Mouse (Mus musculus) v-Abl transformed pro-B cells (cell line): ENCODE results near the gene Ren1.
"Not testable (repeated sequence)": the region's sequence is repeated elsewhere in the genome, so short reads cannot be mapped to it uniquely, and the experiment has no call there.

Experiments
- in situ Hi-C, 2 experiments: fragments of 400-800 bp; cut with MboI; formaldehyde crosslinking; loops; one replicate each; pipeline ENCODE4 v1.15.1; 2025; ENCODE audit not compliant: unreplicated experiment in 2 of 2

Gene Ren1

GRCm38 (mm10) chr1:133332656-133333430, 17.5 kb upstream of the Ren1 start:
- in situ Hi-C loops: no loop called here

- in situ Hi-C loops: no loop called here
Measured at GRCm38 (mm10) chr1:133333937-133334336, 16.4 kb upstream of the Ren1 start.

- in situ Hi-C loops: not testable (repeated sequence)
Measured at GRCm38 (mm10) chr1:133340403-133340802, 9.9 kb upstream of the Ren1 start.

DNA sequence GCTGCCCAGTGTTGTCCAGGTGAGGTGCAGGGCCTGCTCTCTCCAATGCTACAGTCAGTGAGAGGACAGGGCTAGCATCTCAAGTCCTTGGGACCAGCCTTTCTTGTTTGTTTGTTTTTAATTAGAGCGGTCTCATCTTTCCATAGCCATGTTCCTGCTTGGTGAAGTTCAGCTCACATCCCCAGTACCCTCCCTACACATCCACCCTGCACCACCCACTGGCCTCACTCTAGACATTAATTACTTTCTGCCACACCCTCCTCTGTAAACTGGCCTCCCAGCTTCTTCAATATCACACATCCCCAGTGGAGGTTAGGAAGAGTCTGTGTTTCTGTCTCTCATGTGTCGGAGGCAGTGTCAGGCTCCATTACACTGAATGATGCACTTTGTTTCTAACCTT, 6.0 kb upstream of the Ren1 start:
- in situ Hi-C loops: no loop called here

DNA sequence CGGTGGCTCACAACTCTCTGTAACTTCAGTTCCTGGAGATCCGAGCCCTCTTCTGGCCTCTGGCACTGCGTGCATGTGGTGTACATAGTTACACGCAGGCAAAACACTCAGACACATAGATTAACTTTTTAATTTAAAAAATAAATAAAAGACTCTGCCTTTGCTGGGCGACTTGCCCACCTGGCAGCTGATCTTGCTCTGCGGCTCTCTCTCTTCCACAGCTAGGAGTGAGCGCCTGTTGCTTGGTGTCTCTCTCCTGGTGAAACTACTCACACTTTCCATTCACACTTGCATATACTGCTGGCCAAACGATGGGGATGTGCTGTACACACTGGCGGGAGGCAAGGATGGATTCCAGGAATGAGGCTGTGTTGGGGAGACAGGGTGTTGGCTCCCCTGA, 3.8 kb upstream of the Ren1 start:
- in situ Hi-C loops: no loop called here

DNA sequence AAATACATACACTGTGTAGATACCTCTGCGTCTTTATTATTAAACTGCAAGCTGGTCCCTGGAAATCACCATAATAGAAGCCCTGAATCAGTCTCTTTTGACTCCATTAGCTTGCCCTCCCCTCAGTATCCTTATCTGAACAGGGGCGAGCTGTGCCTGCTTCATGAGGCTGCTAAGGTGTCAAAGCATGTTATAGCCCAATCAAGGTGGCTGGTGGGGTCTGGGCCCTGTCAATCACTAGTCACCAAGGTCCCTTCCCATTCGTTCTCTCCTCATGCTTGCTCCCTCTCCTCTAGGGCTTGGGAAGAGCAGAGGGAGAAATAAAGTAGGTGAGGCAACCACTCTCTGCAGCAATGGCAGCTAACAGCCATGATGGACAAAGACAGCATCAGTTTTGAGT, 3.1 kb upstream of the Ren1 start:
- in situ Hi-C loops: no loop called here

DNA sequence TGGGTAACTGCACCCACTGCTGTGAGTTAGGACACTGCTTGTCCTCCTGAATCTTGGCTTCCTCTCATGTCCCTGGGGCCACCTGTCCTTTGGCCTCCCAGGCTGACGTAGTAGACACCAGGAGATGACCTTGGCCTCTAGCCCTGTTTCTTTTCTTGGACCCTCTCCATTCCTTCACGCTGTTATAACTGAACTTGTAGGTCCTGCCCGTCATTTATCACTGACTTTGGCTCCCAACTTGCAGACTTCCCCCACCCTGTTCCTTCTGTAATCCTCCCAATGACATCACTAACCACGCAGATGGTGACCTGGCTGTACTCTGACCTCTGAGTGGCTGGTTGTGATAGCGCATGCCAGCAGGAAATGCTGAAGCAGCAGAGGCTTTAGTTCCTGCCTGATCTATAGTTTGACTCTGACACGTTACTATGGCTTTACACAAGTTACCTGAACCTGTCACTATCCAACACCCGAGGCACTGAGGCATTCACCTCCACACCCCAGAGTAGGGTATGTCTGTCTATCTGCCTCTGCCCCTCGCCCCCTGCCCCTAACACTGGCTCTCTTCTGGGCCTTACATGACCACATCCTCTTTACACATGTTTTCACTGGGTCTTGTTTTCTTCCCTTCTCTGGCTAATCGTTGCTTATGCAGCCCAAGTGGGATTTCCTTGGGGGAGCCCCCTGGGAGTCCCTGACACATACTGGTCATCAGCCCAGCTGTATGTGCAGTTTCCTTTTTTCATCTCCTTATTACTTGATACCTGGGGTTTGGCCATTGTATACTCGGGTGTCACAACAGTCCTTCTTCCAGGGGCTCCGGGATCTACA, 2.4 kb upstream of the Ren1 start:
- in situ Hi-C loops: no loop called here

GRCm38 (mm10) chr1:133351762-133352161, 1.5 kb downstream of the Ren1 start:
- in situ Hi-C loops: loop anchor here (5.0 to 10.0 kb wide), 2 partner anchors 34 to 317 kb away; partner anchors contain the start of gene Mdm4 (in 2 of the 2)

GRCm38 (mm10) chr1:133353371-133353809, 3.1 kb downstream of the Ren1 start:
- in situ Hi-C loops: loop anchor here (5.0 to 10.0 kb wide), 2 partner anchors 36 to 319 kb away; partner anchors contain the start of gene Mdm4 (in 2 of the 2)

GRCm38 (mm10) chr1:133355469-133355868, 5.2 kb downstream of the Ren1 start:
- in situ Hi-C loops: loop anchor here (10.0 kb wide), 1 partner anchor 321 kb away; the partner anchor contains the start of gene Mdm4 (in 2 of the 2)

- in situ Hi-C loops: loop anchor here (10.0 kb wide), 1 partner anchor 321 kb away; the partner anchor contains the start of gene Mdm4 (in 2 of the 2)
Measured at GRCm38 (mm10) chr1:133355912-133356311, 5.6 kb downstream of the Ren1 start.

DNA sequence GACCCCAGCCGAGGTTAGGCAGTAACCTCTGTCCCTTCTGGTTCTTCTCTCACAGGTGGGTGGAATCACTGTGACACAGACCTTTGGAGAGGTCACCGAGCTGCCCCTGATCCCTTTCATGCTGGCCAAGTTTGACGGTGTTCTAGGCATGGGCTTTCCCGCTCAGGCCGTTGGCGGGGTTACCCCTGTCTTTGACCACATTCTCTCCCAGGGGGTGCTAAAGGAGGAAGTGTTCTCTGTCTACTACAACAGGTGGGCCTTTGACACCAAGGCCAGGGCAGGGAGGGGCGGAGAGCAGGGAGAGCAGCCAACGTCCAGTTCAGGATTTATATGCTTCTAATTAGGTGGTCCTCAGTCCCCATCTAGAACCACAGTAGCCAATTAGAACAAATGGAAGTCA, 6.0 kb downstream of the Ren1 start:
- in situ Hi-C loops: loop anchor here (10.0 kb wide), 1 partner anchor 322 kb away; the partner anchor contains the start of gene Mdm4 (in 2 of the 2)

DNA sequence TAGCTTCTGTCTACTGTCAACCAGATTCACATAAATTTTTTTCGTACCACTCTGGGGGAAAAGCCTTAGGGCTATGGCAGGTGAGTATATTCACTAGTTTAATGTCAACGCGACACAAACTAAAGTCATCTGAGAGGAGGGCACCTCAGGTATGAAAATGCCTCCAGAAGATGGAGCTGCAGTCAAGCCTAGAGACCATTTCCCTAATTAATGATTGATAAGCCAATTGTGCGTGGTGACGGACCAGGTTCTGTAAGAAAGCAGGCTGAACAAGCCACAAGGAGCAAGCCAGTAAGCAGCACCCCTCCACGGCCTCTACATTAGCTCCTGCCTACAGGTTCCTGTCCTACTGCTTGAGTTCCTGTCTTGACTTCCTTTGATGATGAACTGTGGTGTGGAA, 10.7 kb downstream of the Ren1 start:
- in situ Hi-C loops: no loop called here

- in situ Hi-C loops: no loop called here
Measured at GRCm38 (mm10) chr1:133362103-133362502, 11.8 kb downstream of the Ren1 start.

DNA sequence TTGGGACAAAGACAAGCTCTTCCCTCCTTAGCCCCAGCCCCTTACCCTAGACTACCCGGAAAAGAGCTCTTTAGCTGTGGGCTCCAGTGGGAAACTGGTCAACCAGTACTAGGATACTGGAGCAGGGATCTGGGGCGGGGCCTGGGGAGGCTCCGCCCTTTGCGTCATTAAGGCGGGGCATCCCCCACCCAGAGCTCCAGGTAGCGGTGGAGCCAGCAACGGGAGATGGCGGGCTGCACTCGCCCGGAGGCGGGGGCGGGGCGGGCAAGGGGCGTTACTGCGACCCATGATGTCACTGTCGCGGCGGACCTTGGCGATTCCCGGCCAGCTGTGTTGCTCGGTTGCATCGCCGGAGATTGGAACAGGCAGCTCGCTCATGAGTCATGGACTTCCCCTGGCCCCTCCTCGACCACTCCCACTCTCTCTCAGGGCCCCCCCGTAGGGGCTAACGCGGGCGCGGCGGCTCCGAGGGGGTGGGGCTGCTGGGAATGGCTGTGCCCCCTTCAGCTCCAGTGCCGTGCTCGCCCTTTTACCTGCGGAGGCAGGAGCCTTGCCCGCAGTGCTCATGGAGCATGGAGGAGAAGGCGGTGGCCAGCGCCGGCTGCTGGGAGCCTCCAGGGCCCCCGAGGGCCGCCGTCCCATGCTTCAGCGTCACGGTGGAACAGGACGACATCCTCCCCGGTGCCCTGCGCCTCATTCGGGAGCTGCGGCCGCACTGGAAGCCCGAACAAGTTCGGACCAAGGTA, 13.1 kb downstream of the Ren1 start, which contains the start of gene Etnk2:
Gene Etnk2 (plus strand): TSS at position 297 of the 746 bp plus-strand sequence.
- in situ Hi-C loops: no loop called here

DNA sequence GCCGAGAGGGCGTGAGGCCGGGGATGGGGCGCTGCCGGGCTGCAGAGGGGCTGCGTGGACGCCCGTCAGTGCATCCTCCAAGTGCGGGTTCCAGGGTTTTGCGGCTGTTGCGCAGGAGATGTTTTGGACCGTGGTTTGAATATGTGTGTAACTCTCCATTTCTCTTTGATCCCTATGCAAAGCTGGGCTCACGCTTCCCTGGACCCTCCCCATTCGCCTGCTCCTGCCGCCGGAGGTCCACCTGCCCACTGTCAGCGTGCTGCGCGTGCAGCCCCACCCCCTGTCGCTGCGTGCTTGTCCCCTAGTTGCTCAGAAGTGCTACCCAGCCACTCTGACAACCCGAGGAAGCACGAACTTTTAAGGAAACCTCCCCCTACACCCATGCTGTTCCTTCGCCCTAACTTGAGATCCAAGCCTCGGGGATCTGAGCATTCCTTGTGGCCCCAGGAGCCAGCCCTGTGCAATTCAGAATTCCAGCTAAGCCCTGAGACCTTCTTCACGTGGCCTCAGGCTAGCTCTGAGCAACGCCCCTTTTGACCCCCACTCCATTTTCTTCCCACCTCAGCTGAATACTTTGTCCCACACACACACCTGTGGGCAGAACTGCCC, 13.8 kb downstream of the Ren1 start:
- in situ Hi-C loops: no loop called here

- in situ Hi-C loops: no loop called here
Measured at GRCm38 (mm10) chr1:133364890-133365289, 14.6 kb downstream of the Ren1 start.

DNA sequence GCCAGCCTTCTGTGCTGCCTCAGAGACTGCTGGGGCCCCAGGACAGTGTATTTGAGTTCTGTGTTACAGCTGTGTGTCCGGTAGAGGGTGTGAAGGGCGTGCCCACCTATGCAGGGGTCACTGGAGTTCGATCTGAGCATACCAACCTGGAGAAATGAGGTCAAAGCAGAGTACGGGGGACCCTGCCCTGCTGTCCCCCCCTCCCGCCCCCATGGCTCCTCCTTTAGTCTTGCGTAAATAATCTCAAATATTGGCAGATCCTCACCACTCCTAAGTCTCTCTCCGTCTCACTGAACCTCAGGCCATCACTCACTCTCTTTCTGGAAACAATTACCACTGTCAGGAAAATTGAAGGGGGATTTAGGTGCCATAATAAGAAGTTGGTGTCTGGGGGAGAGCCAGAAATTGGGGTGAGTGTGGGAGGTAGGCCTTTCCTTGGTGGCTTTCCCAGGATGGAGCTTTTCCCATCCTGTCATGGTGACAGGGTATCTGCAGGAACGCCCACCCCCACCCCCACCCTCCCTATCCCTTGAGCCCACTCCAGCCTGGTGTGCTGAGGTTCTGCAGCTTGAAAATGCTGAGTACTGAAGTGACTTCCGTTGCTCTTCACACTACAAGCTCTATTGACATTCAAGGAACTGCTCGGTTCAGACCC, 16.8 kb downstream of the Ren1 start:
- in situ Hi-C loops: no loop called here

GRCm38 (mm10) chr1:133367606-133368488, 17.5 kb downstream of the Ren1 start:
- in situ Hi-C loops: no loop called here
